Mouse (Mus musculus) lung, adult 2 months (tissue): Measurements from ENCODE around the gene Nadsyn1.

Experiments used
- CTCF ChIP-seq: fragments of 200-500 bp; IDR thresholded peaks from 2 replicates; pipeline ENCODE4 v1.5.1; 2011; ENCODE audit warnings: mild to moderate bottlenecking, low read length, control low read depth; ENCODE audit not compliant: insufficient read depth
- POLR2A ChIP-seq: fragments of 200-500 bp; IDR thresholded peaks from 2 replicates; pipeline ENCODE4 v1.6.1; 2011; ENCODE audit warnings: low read depth, mild to moderate bottlenecking, control low read depth, low read length, borderline replicate concordance; ENCODE audit errors: extremely low read depth

DNA sequence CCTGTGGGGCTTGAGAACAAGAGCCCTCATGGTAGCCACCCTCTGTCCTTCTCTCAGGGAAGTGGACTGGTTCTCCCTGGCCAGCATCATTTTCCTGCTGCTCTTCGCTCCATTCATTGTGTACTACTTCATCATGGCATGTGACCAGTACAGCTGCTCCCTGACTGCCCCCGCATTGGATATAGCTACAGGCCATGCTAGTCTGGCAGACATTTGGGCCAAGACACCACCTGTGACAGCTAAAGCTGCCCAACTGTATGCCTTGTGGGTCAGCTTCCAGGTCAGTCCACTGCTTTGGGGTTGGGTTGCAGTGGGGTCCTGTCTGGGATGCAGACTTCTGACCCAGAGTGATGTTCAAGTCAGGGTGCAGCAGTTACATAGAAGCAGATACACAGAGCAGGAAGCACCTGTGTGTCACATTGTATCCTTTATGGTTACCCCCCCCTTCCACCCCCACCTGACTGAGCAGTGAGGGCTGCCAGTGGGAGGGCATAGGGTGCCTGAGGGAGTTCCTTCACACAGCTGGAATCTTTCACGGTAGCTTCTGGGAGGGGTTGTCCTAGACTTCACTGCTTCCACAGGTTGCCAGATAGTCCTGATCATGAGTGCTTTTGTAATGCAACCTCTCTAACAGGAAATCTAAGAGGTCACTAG, 15.2 kb upstream of the Nadsyn1 start:
- TF ChIP-seq CTCF (no peak), POLR2A (no peak)
